Mouse (Mus musculus): ENCODE results near the gene Ablim1. TPM values are rescaled to one million over a fixed set of nuclear protein-coding genes. Genes with fewer than 3 reads are reported as not detected.

Ablim1 gene
- total and polyA plus RNA-seq, 3 experiments = 101 to 454 (median 418) TPM

DNA sequence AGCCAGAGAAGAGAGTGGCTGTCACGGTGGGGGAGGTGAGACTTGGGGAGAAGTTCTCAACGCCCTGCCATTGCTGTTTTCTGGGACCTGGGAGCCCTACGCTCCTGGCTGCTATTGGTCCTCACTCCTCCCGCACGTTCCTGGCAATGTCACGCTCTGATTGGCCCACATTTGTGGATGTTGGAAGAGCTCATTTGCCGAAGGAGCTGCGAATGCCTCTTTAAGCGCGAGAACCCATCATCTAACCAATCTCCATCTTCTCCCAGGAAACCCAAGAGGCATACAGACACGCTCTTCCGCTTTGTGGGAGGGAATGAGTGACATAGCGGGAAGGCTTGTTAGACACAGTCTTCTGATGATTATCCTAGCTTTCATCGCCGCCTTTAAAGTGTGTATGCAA is 78.1 kb downstream of the Ablim1 start:
- peaks cover 8% of the 10 kb centered on the region for H3K79me2 ChIP-seq (replicated peaks; ENCODE audit: control insufficient read depth, insufficient read depth, low read length)
- peaks cover 14% of the 10 kb centered on the region for H3K4me1 ChIP-seq (ENCODE audit: control insufficient read depth, insufficient read depth, low read length)
- TF ChIP-seq EP300 (IDR thresholded peaks at IDR 0.05; ENCODE audit: insufficient read depth, low read depth, low read length) = no peak
- TF ChIP-seq POLR2A (IDR thresholded peaks at IDR 0.05; ENCODE audit: insufficient read depth, low read depth, low read length) = no peak
- no peak for TF ChIP-seq CTCF (IDR thresholded peaks at IDR 0.05)
- WGBS = 85% methylated on average over 15 of the region's 15 CpGs
- no peak overlapping the region for H3K9ac ChIP-seq (ENCODE audit: low read depth, low read length)
- intact Hi-C loops (cut with DNase I) = no loop called here
- DNase-seq = peak in 1 of 2 experiments; percentile 22
- H3K27me3 ChIP-seq (ENCODE audit: control insufficient read depth, insufficient read depth, low read length) = no peaks in the 10 kb centered on the region
- H3K36me3 ChIP-seq (ENCODE audit: control insufficient read depth, insufficient read depth, low read length) = peaks cover 6% of the 10 kb centered on the region
- no peak overlapping the region for H3K27ac ChIP-seq
- H3K4me3 ChIP-seq = no peak overlapping the region

DNA sequence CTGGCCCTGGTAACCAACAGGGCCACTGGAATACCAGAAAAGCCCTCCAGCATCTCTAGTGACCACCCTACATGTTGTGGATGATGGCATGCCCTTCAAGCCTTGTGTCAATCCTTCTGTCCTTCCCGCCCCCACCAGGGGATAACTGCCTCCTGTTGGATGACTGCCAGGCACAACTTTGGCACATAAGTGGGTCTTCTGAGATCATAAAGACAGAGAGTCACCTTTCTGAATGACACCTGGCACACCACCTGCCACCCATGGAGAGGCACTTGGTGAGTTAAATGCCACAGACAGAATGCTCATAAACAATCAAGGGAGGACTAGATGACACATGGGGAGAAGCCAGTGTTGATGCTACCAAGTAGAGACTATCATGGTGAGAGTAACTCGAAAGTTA is 78.8 kb downstream of the Ablim1 start:
- WGBS = 78% methylated on average over 2 of the region's 2 CpGs
- TF ChIP-seq EP300 (IDR thresholded peaks at IDR 0.05; ENCODE audit: insufficient read depth, low read depth, low read length) = no peak
- Histone ChIP-seq H3K4me1 (ENCODE audit: control insufficient read depth, insufficient read depth, low read length) (peaks cover 13% of the 10 kb centered on the region), H3K27ac (no peak overlapping the region; the same call in 1 of the 2 replicates), H3K4me3 (no peak overlapping the region), H3K27me3 (ENCODE audit: control insufficient read depth, insufficient read depth, low read length) (no peaks in the 10 kb centered on the region), H3K36me3 (ENCODE audit: control insufficient read depth, insufficient read depth, low read length) (peaks cover 6% of the 10 kb centered on the region), H3K79me2 (replicated peaks; ENCODE audit: control insufficient read depth, insufficient read depth, low read length) (peaks cover 8% of the 10 kb centered on the region), H3K9ac (ENCODE audit: low read depth, low read length) (no peak overlapping the region)
- intact Hi-C loops (cut with DNase I) = no loop called here
- peak in 1 of 2 experiments; percentile 23 for DNase-seq

DNA sequence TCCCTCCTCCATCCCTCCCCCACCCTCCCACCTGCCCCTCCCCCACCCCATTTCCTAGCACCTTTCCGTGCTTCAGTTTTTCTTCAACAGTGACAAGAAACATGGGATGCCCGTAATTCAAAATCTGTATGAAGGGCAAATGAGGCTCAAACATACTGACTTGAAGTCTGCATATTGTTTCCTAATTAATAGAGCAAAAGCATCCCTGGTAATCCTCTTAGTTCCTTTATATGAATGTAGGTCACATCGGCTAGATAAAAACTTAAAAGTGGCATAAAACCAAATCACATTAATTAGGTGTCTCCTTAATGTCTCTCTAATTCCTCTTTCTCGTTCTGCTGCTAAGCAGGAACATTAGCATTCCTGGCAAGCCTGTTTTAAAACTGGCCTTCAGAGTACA is 83.7 kb downstream of the Ablim1 start:
- H3K4me1 ChIP-seq (ENCODE audit: control insufficient read depth, insufficient read depth, low read length) = peaks cover 2% of the 10 kb centered on the region; the same call in 1 of the 2 replicates
- 54% methylated on average over 4 of the region's 4 CpGs for WGBS
- H3K79me2 ChIP-seq (replicated peaks; ENCODE audit: control insufficient read depth, insufficient read depth, low read length) = peaks cover 10% of the 10 kb centered on the region
- H3K9ac ChIP-seq (ENCODE audit: low read depth, low read length) = no peak overlapping the region
- H3K27ac ChIP-seq = no peak overlapping the region
- H3K27me3 ChIP-seq (ENCODE audit: control insufficient read depth, insufficient read depth, low read length) = no peaks in the 10 kb centered on the region
- intact Hi-C loops (cut with DNase I) = no loop called here
- no peak overlapping the region for H3K4me3 ChIP-seq
- DNase-seq = no peak
- no peaks in the 10 kb centered on the region for H3K36me3 ChIP-seq (ENCODE audit: control insufficient read depth, insufficient read depth, low read length)
- TF ChIP-seq CTCF (IDR thresholded peaks at IDR 0.05) (no peak), EP300 (IDR thresholded peaks at IDR 0.05; ENCODE audit: insufficient read depth, low read depth, low read length) (no peak), POLR2A (IDR thresholded peaks at IDR 0.05; ENCODE audit: insufficient read depth, low read depth, low read length) (no peak)

DNA sequence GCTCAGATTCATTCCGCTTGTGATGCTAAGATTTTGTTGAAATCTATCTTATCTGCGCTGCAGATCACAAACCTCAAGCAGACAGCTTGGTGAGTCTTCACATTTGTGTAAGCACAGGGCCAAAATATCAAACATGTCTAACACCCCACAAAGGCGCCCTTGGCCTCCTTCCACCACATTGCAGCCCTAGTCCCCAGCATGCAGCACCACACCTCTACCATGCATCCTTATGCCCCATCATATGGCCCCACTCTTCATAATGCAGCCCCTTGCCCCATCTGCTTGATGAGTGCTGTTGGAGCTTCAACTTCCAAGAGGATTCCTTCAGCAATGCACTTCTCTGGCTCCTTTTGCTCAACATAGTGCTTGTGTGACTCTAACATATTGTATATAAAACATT is 85.6 kb downstream of the Ablim1 start:
- H3K4me1 ChIP-seq (ENCODE audit: control insufficient read depth, insufficient read depth, low read length) = peaks cover 2% of the 10 kb centered on the region
- no peaks in the 10 kb centered on the region for H3K27me3 ChIP-seq (ENCODE audit: control insufficient read depth, insufficient read depth, low read length)
- no peak overlapping the region for H3K27ac ChIP-seq
- no peak overlapping the region for H3K4me3 ChIP-seq
- H3K79me2 ChIP-seq (replicated peaks; ENCODE audit: control insufficient read depth, insufficient read depth, low read length) = peaks cover 7% of the 10 kb centered on the region; the same call in 1 of the 2 replicates
- DNase-seq = peak in 1 of 2 experiments; percentile 13
- no peak for TF ChIP-seq EP300 (IDR thresholded peaks at IDR 0.05; ENCODE audit: insufficient read depth, low read depth, low read length)
- no peak for TF ChIP-seq CTCF (IDR thresholded peaks at IDR 0.05)
- TF ChIP-seq POLR2A (IDR thresholded peaks at IDR 0.05; ENCODE audit: insufficient read depth, low read depth, low read length) = no peak
- WGBS = 95% methylated on average over 3 of the region's 3 CpGs
- no peak overlapping the region for H3K9ac ChIP-seq (ENCODE audit: low read depth, low read length)
- H3K36me3 ChIP-seq (ENCODE audit: control insufficient read depth, insufficient read depth, low read length) = peaks cover under 1% of the 10 kb centered on the region
- intact Hi-C loops (cut with DNase I) = no loop called here

DNA sequence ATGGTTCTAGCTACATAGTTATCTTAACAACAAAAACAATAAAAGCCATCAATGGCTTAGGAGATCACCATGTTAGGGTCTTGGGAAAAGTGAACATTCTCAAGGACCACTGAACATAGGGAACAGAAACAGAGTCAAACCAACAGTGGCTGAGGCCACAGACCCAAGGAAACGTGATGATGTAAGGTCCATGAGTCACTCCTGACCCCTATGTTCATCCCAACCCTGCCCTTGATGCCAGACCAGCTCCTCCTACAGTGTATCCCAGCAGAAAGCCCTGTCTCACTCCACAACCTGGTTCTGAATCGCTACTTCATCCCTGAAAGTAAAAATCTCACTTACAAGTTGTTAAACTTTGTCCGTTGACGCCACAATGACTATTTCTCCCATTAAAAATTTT is 86.1 kb downstream of the Ablim1 start:
- no peak overlapping the region for H3K27ac ChIP-seq
- 80% methylated on average over 4 of the region's 4 CpGs for WGBS
- no peak overlapping the region for H3K4me3 ChIP-seq
- peaks cover 5% of the 10 kb centered on the region for H3K36me3 ChIP-seq (ENCODE audit: control insufficient read depth, insufficient read depth, low read length)
- H3K9ac ChIP-seq (ENCODE audit: low read depth, low read length) = no peak overlapping the region
- H3K27me3 ChIP-seq (ENCODE audit: control insufficient read depth, insufficient read depth, low read length) = no peaks in the 10 kb centered on the region
- peaks cover 7% of the 10 kb centered on the region; the same call in 1 of the 2 replicates for H3K79me2 ChIP-seq (replicated peaks; ENCODE audit: control insufficient read depth, insufficient read depth, low read length)
- peak in 1 of 2 experiments; percentile 14 for DNase-seq
- peaks cover 4% of the 10 kb centered on the region for H3K4me1 ChIP-seq (ENCODE audit: control insufficient read depth, insufficient read depth, low read length)
- intact Hi-C loops (cut with DNase I) = no loop called here
- TF ChIP-seq CTCF (IDR thresholded peaks at IDR 0.05) = no peak
- TF ChIP-seq EP300 (IDR thresholded peaks at IDR 0.05; ENCODE audit: insufficient read depth, low read depth, low read length) = no peak
- no peak for TF ChIP-seq POLR2A (IDR thresholded peaks at IDR 0.05; ENCODE audit: insufficient read depth, low read depth, low read length)

DNA sequence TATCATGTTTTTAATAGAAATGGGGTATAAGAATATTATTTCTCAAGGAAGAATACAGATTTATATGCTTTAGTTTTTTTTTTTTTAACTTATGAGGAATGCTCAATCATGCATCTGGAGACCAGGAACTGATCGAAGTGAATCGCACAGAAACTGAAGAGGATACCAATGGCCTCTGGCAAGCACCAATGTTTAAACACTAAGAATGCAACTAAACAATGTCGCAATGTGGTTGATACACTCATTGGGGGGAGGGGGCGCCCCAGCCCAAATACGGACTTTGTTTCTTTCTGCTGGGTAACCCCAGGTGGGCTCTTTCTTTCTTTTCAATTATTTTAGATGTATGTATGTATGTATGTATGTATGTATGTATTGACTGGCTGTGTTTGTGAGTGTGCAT is 90.3 kb downstream of the Ablim1 start:
- H3K9ac ChIP-seq (ENCODE audit: low read depth, low read length) = no peak overlapping the region

More for the DNA sequence above, 90.3 kb downstream of the Ablim1 start:
- Histone ChIP-seq H3K4me1 (ENCODE audit: control insufficient read depth, insufficient read depth, low read length) (peaks cover 19% of the 10 kb centered on the region), H3K27ac (no peak overlapping the region), H3K79me2 (replicated peaks; ENCODE audit: control insufficient read depth, insufficient read depth, low read length) (peaks cover 3% of the 10 kb centered on the region; the same call in 1 of the 2 replicates), H3K36me3 (ENCODE audit: control insufficient read depth, insufficient read depth, low read length) (peaks cover 13% of the 10 kb centered on the region), H3K27me3 (ENCODE audit: control insufficient read depth, insufficient read depth, low read length) (no peaks in the 10 kb centered on the region), H3K4me3 (no peak overlapping the region)
- intact Hi-C loops (cut with DNase I) = loop anchor here (5.0 kb wide), 1 partner anchor 38 kb away; no protein-coding TSS in a partner anchor
- no peak for DNase-seq
- no peak for TF ChIP-seq CTCF (IDR thresholded peaks at IDR 0.05)
- TF ChIP-seq EP300 (IDR thresholded peaks at IDR 0.05; ENCODE audit: insufficient read depth, low read depth, low read length) = no peak
- TF ChIP-seq POLR2A (IDR thresholded peaks at IDR 0.05; ENCODE audit: insufficient read depth, low read depth, low read length) = no peak
- WGBS = 94% methylated on average over 5 of the region's 5 CpGs

Data from heart, adult 2 months (tissue).